ENCODE assay signal across 24 mouse cellular contexts in the genomic region with DNA sequence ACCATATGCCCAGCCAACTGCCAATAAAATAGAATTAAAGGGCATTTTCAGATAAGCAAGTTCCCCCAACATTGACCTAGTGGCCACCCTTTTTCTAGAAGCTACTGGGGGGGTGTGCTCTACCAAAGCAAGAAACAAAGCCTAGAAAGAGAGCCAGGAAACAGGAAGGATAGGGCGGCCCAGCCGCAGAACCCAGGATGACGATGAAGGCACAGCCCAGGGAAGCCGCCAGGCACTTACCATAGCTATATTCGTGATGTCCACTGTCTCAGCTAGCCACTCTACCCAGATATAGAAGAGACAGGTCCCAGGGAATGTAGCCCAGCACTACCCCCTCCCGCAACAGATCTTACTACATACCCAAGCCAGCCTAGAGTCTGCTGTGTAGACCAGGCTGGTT. TPM values are rescaled to one million over a fixed set of nuclear protein-coding genes. Genes with fewer than 3 reads are reported as not detected.
DNase-seq lines count a peak whose midpoint lies in the region.
"Had no signal": no experiment of that assay in that cellular context is flagged by ENCODE, and none has a peak within 500 bp of the region (broad histone marks: within the 10 kb centered on the region; RNA-seq: fewer than 3 reads in every experiment).

No protein-coding gene starts in this region.

- no peak overlapping the region for H3K27ac ChIP-seq in heart, embryonic 10.5 days
- H3K27ac ChIP-seq: hindbrain, embryonic 15.5 days; intestine, embryonic 15.5 days; limb, embryonic 12.5 days; liver, embryonic 15.5 days had no signal

- peaks cover 13% of the 10 kb centered on the region; the same call in 1 of the 2 replicates for H3K4me1 ChIP-seq in heart, embryonic 10.5 days
- H3K4me1 ChIP-seq: intestine, embryonic 15.5 days had no signal

- no peak overlapping the region for H3K4me3 ChIP-seq in heart, embryonic 10.5 days
- H3K4me3 ChIP-seq: hindbrain, embryonic 15.5 days; intestine, embryonic 15.5 days; limb, embryonic 12.5 days; liver, embryonic 15.5 days; myocyte had no signal

- no peaks in the 10 kb centered on the region for H3K9me3 ChIP-seq in heart, embryonic 10.5 days
- H3K9me3 ChIP-seq: G1E; hindbrain, embryonic 15.5 days; intestine, embryonic 15.5 days; limb, embryonic 12.5 days; liver, embryonic 15.5 days had no signal

- H3K27me3 ChIP-seq in heart, embryonic 10.5 days (ENCODE audit: insufficient read depth, poor library complexity, severe bottlenecking) = peaks cover 7% of the 10 kb centered on the region; the same call in 1 of the 2 replicates
- H3K27me3 ChIP-seq: hindbrain, embryonic 15.5 days; intestine, embryonic 15.5 days had no signal

- DNase-seq in heart, adult 11 months = peak; percentile 96
- DNase-seq in heart, embryonic 10.5 days (ENCODE audit: low spot score) = no peak
- DNase-seq in kidney, adult 9 months = peak; percentile 32
- no peak for DNase-seq in kidney, postnatal 10 days
- peak; percentile 77 for DNase-seq in 416B (ENCODE audit: low read depth)
- peak; percentile 44 for DNase-seq in lung, postnatal 10 days
- no peak for DNase-seq in adrenal gland, postnatal 14 days
- DNase-seq: adrenal gland, postnatal 10 days; cerebellum, adult 11-12 months; cerebellum, postnatal 25 days; midbrain, embryonic 14.5 days; thymus, postnatal 25 days had no signal

- WGBS in heart, embryonic 10.5 days = 66% methylated on average over 6 of the region's 6 CpGs

- H3K36me3 ChIP-seq in heart, embryonic 10.5 days = no peaks in the 10 kb centered on the region
- H3K36me3 ChIP-seq: G1E; hindbrain, embryonic 15.5 days; intestine, embryonic 15.5 days; limb, embryonic 12.5 days; liver, embryonic 15.5 days had no signal

RNA-seq across cellular contexts. Expression of gene Atoh8, which starts 30.3 kb away (rescaled TPM):
- 10.9 and 15.7 TPM in 2 replicates for polyA plus RNA-seq in heart, embryonic 10.5 days (2016; fragmentation: Nextera tagmentation; extraction: Ambion mirVana)
- total RNA-seq in adrenal gland, postnatal 14 days (2021) = 5.7 and 5.9 TPM in 2 replicates
- total RNA-seq: G1E had no signal
- polyA plus RNA-seq: activated CD4-positive, CD25-positive, alpha-beta regulatory T cell, adult 4 months had no signal

RNA-seq across cellular contexts. Expression of gene Sftpb, which starts 38.7 kb away (rescaled TPM):
- polyA plus RNA-seq in heart, embryonic 10.5 days (2016; fragmentation: Nextera tagmentation; extraction: Ambion mirVana) = 0.12 and 0.30 TPM in 2 replicates
- 0.70 TPM in 1 of 2 replicates, not detected in the other for total RNA-seq in adrenal gland, postnatal 14 days (2021)
- total RNA-seq: G1E; gastrocnemius, adult 8-10 months; heart, postnatal 10 days; layer of hippocampus, postnatal 14 days had no signal
- polyA plus RNA-seq: activated CD4-positive, CD25-positive, alpha-beta regulatory T cell, adult 4 months; forebrain, embryonic 11.5 days; G1E; intestine, embryonic 15.5 days; limb, embryonic 12.5 days; liver, embryonic 15.5 days; midbrain, embryonic 14.5 days; myocyte; neural tube, embryonic 14.5 days had no signal

Comparison
In these comparisons a context has a peak if more than half of its experiments do, and no peak if none do; other contexts are left out.
1. DNase-seq: peak in heart, adult 11 months (single experiment), kidney, adult 9 months (single experiment), 416B (single experiment) and lung, postnatal 10 days (single experiment); none in heart, embryonic 10.5 days (single experiment), kidney, postnatal 10 days (single experiment) and adrenal gland, postnatal 14 days (single experiment).